ENCODE assay signal across 12 mouse cellular contexts in genomic region chr2:146533118-146533949, GRCm38 (mm10). TPM values are rescaled to one million over a fixed set of nuclear protein-coding genes. Genes with fewer than 3 reads are reported as not detected.
DNase-seq lines count a peak whose midpoint lies in the region; ATAC-seq lines count a peak whose summit lies in the region.
"Had no signal": no experiment of that assay in that cellular context is flagged by ENCODE, and none has a peak within 500 bp of the region (broad histone marks: within the 10 kb centered on the region; RNA-seq: fewer than 3 reads in every experiment).

No protein-coding gene starts in this region.

- 25% methylated on average over 8 of the region's 8 CpGs for WGBS in heart, embryonic 12.5 days
- WGBS in heart, embryonic 10.5 days, result 35% methylated on average over 8 of the region's 8 CpGs
- WGBS in heart, embryonic 15.5 days, result 26% methylated on average over 8 of the region's 8 CpGs
- 22% methylated on average over 8 of the region's 8 CpGs for WGBS in liver, embryonic 16.5 days (ENCODE audit: insufficient replicate concordance)
- 47% methylated on average over 8 of the region's 8 CpGs for WGBS in stomach, embryonic 16.5 days

- no peaks in the 10 kb centered on the region for H3K9me3 ChIP-seq in heart, embryonic 12.5 days (replicated peaks)
- H3K9me3 ChIP-seq in heart, embryonic 10.5 days, result no peaks in the 10 kb centered on the region
- no peaks in the 10 kb centered on the region for H3K9me3 ChIP-seq in heart, embryonic 15.5 days (replicated peaks)
- no peaks in the 10 kb centered on the region for H3K9me3 ChIP-seq in liver, embryonic 16.5 days (replicated peaks; ENCODE audit: control insufficient read depth, low read length)
- H3K9me3 ChIP-seq in stomach, embryonic 16.5 days (replicated peaks; ENCODE audit: control insufficient read depth, low read length), result no peaks in the 10 kb centered on the region
- H3K9me3 ChIP-seq: forebrain, embryonic 15.5 days had no signal

- H3K4me1 ChIP-seq in heart, embryonic 12.5 days (replicated peaks), result peaks cover 27% of the 10 kb centered on the region
- peaks cover 13% of the 10 kb centered on the region; the same call in 1 of the 2 replicates for H3K4me1 ChIP-seq in heart, embryonic 10.5 days
- peaks cover 10% of the 10 kb centered on the region for H3K4me1 ChIP-seq in heart, embryonic 15.5 days (replicated peaks)
- H3K4me1 ChIP-seq in liver, embryonic 16.5 days (ENCODE audit: control insufficient read depth, low read depth, low read length), result peaks cover 2% of the 10 kb centered on the region
- 0 out of 2 replicates have a peak, but pooled peaks cover 2% of the 10 kb centered on the region for H3K4me1 ChIP-seq in stomach, embryonic 16.5 days (ENCODE audit: control insufficient read depth, insufficient read depth, low read length)
- H3K4me1 ChIP-seq: forebrain, embryonic 15.5 days had no signal

- no peaks in the 10 kb centered on the region for H3K36me3 ChIP-seq in heart, embryonic 12.5 days
- H3K36me3 ChIP-seq in heart, embryonic 10.5 days, result no peaks in the 10 kb centered on the region
- H3K36me3 ChIP-seq in heart, embryonic 15.5 days, result no peaks in the 10 kb centered on the region
- no peaks in the 10 kb centered on the region for H3K36me3 ChIP-seq in liver, embryonic 16.5 days (ENCODE audit: control insufficient read depth, insufficient read depth)
- H3K36me3 ChIP-seq in stomach, embryonic 16.5 days (ENCODE audit: control insufficient read depth, insufficient read depth, low read length), result no peaks in the 10 kb centered on the region
- H3K36me3 ChIP-seq: forebrain, embryonic 15.5 days had no signal

- H3K4me3 ChIP-seq in heart, embryonic 12.5 days, result no peak overlapping the region
- H3K4me3 ChIP-seq in heart, embryonic 10.5 days, result no peak overlapping the region
- H3K4me3 ChIP-seq in heart, embryonic 15.5 days, result no peak overlapping the region
- H3K4me3 ChIP-seq in liver, embryonic 16.5 days (ENCODE audit: low read depth, low read length), result no peak overlapping the region
- no peak overlapping the region for H3K4me3 ChIP-seq in stomach, embryonic 16.5 days (replicated peaks; ENCODE audit: low read length)
- H3K4me3 ChIP-seq: forebrain, embryonic 15.5 days had no signal

- H3K27me3 ChIP-seq in heart, embryonic 12.5 days (replicated peaks), result no peaks in the 10 kb centered on the region
- H3K27me3 ChIP-seq in heart, embryonic 10.5 days (ENCODE audit: insufficient read depth, poor library complexity, severe bottlenecking), result no peaks in the 10 kb centered on the region
- no peaks in the 10 kb centered on the region for H3K27me3 ChIP-seq in heart, embryonic 15.5 days
- no peaks in the 10 kb centered on the region for H3K27me3 ChIP-seq in liver, embryonic 16.5 days (ENCODE audit: control insufficient read depth, insufficient read depth, low read depth, low read length)
- no peaks in the 10 kb centered on the region for H3K27me3 ChIP-seq in stomach, embryonic 16.5 days (ENCODE audit: control insufficient read depth, insufficient read depth, low read length)
- H3K27me3 ChIP-seq: forebrain, embryonic 15.5 days had no signal

- H3K4me2 ChIP-seq in heart, embryonic 12.5 days, result peak overlapping the region; percentile 29; the same call in 1 of the 2 replicates
- no peak overlapping the region for H3K4me2 ChIP-seq in heart, embryonic 15.5 days
- H3K4me2 ChIP-seq in liver, embryonic 16.5 days (ENCODE audit: low read depth, low read length), result no peak overlapping the region
- no peak overlapping the region for H3K4me2 ChIP-seq in stomach, embryonic 16.5 days (ENCODE audit: low read depth, low read length)
- H3K4me2 ChIP-seq: forebrain, embryonic 15.5 days had no signal

- peak overlapping the region; percentile 47 for H3K27ac ChIP-seq in heart, embryonic 12.5 days (ENCODE audit: poor library complexity, severe bottlenecking)
- H3K27ac ChIP-seq in heart, embryonic 10.5 days, result no peak overlapping the region
- H3K27ac ChIP-seq in heart, embryonic 15.5 days, result peak overlapping the region; percentile 42; the same call in 1 of the 2 replicates
- H3K27ac ChIP-seq in liver, embryonic 16.5 days (ENCODE audit: low read length), result no peak overlapping the region
- H3K27ac ChIP-seq in stomach, embryonic 16.5 days (ENCODE audit: low read length), result peak overlapping the region; percentile 48
- H3K27ac ChIP-seq: forebrain, embryonic 15.5 days had no signal

- peak; percentile 71 for ATAC-seq in heart, embryonic 12.5 days (ENCODE audit: insufficient number of reproducible peaks, low FRiP score)
- ATAC-seq in heart, embryonic 15.5 days (replicated peaks; ENCODE audit: insufficient number of reproducible peaks, insufficient read depth, low FRiP score, low read depth), result peak; percentile 50; the same call in 1 of the 2 replicates
- ATAC-seq in liver, embryonic 16.5 days (ENCODE audit: low read depth), result peak; percentile 35; the same call in 1 of the 2 replicates
- peak; percentile 45; the same call in 1 of the 2 replicates for ATAC-seq in stomach, embryonic 16.5 days (ENCODE audit: insufficient read depth, low FRiP score)
- ATAC-seq: CD4-positive, CD25-positive, alpha-beta regulatory T cell, adult 4 months; forebrain, embryonic 15.5 days had no signal

- no peak overlapping the region for H3K9ac ChIP-seq in heart, embryonic 12.5 days
- H3K9ac ChIP-seq in heart, embryonic 15.5 days, result no peak overlapping the region
- no peak overlapping the region for H3K9ac ChIP-seq in liver, embryonic 16.5 days (ENCODE audit: low read depth, low read length)
- H3K9ac ChIP-seq in stomach, embryonic 16.5 days (ENCODE audit: low read length), result no peak overlapping the region
- H3K9ac ChIP-seq: forebrain, embryonic 15.5 days had no signal

- no peak for DNase-seq in heart, embryonic 10.5 days (ENCODE audit: low spot score)
- no peak for DNase-seq in left cerebral cortex, adult 18-20 months (ENCODE audit: low spot score in 2 of 2)
- DNase-seq in kidney, postnatal 4 days, result no peak
- no peak for DNase-seq in kidney, adult 8-10 months
- DNase-seq: layer of hippocampus, postnatal 36 days; retina, postnatal 1 day had no signal

RNA-seq across cellular contexts. Expression of gene Ralgapa2, which starts 21.2 kb away (rescaled TPM):
- 11.3 and 13.2 TPM in 2 replicates for polyA plus RNA-seq in heart, embryonic 12.5 days (2016; fragmentation: Nextera tagmentation; extraction: Ambion mirVana)
- 8.9 and 11.5 TPM in 2 replicates for polyA plus RNA-seq in heart, embryonic 10.5 days (2016; fragmentation: Nextera tagmentation; extraction: Ambion mirVana)
- polyA plus RNA-seq in heart, embryonic 15.5 days (2015; fragmentation: Nextera tagmentation; extraction: Ambion mirVana), result 9.9 and 10.7 TPM in 2 replicates
- polyA plus RNA-seq in liver, embryonic 16.5 days (2015; fragmentation: Nextera tagmentation; extraction: Ambion mirVana), result 4.5 and 5.9 TPM in 2 replicates
- polyA plus RNA-seq in stomach, embryonic 16.5 days (2015; fragmentation: Nextera tagmentation; extraction: Ambion mirVana), result 6.2 and 9.6 TPM in 2 replicates
- 10 to 100 TPM; 19.2 to 19.7 TPM for total RNA-seq in left cerebral cortex, adult 18-20 months (2021)

Comparison
In these comparisons a context has a peak if more than half of its experiments do, and no peak if none do; other contexts are left out.
1. H3K27ac ChIP-seq: peak in heart, embryonic 12.5 days (single experiment), heart, embryonic 15.5 days (single experiment) and stomach, embryonic 16.5 days (single experiment); none in heart, embryonic 10.5 days (single experiment) and liver, embryonic 16.5 days (single experiment).
2. Peak in every context shown above with its lines, with median percentiles within 50 percentile points of each other: ATAC-seq.